Mouse (Mus musculus): ENCODE results near the gene Atraid.

Atraid gene

GRCm38 (mm10) chr5:31094799-31095691 lies 46.9 kb downstream of the Atraid start:
- peak; percentile 75 for DNase-seq (ENCODE audit: low read depth, low spot score)

DNA sequence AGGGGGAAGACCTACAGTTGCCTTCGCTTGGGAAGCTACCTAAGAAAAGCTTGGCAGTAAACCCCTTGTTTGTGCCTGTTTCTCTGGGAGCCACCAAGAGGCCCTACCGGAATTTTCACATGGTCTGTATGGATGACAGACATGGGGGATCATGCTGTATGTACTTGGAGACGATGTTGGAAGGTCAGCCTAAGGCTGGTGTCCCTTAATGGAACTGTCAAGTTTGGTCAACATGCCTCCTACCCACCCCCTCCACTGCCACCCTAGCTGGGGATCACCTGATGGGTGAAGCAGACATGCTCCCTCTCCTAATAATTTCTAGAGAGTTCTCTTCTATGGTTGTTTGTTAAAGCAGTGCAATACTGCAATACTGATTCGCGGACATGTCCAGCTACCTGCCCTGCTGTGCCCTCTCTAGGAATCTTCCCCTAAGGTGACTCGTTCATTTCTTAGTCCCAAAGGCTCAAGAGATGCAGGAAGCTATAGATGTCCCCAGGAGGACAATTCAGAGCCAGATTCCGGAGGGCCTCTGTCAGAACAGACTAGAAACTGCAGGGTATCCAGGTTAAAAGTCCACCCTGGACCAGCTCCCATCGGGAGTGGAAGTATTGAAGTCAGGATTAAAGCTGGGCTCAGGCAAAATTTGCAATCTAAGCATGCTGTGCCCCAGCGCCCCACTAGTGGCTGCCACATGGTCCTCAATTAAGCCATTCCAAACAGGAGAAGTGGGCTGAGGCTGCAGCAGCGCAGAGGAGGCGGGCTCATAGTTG lies 47.8 kb downstream of the Atraid start:
- no peak for DNase-seq (ENCODE audit: low read depth, low spot score)
